Mouse (Mus musculus): ENCODE measurements around the gene Dlgap3. TPM values are rescaled to one million over a fixed set of nuclear protein-coding genes. Genes with fewer than 3 reads are reported as not detected.

Dlgap3 gene
- polyA plus RNA-seq, 1 experiment from 2014 or later = 2.0 TPM

GRCm38 (mm10) chr4:127199406-127199805, 30.4 kb downstream of the Dlgap3 start:
- Histone ChIP-seq H3K27ac (replicated peaks) (no peak overlapping the region), H3K4me3 (replicated peaks) (no peak overlapping the region), H3K27me3 (peaks cover 5% of the 10 kb centered on the region; the same call in 1 of the 2 replicates), H3K4me2 (replicated peaks) (no peak overlapping the region), H3K9me3 (replicated peaks) (no peaks in the 10 kb centered on the region), H3K4me1 (0 out of 2 replicates have a peak, but pooled peaks cover 9% of the 10 kb centered on the region), H3K36me3 (no peaks in the 10 kb centered on the region), H3K9ac (no peak overlapping the region)
- WGBS = 61% methylated on average over 12 of the region's 12 CpGs
- ATAC-seq (ENCODE audit: insufficient number of reproducible peaks, low FRiP score, low TSS enrichment, low read depth) = no peak

- ATAC-seq (ENCODE audit: insufficient number of reproducible peaks, low FRiP score, low TSS enrichment, low read depth) = no peak
- Histone ChIP-seq H3K9ac (no peak overlapping the region), H3K27me3 (peaks cover 5% of the 10 kb centered on the region; the same call in 1 of the 2 replicates), H3K4me2 (replicated peaks) (no peak overlapping the region), H3K4me1 (0 out of 2 replicates have a peak, but pooled peaks cover 9% of the 10 kb centered on the region), H3K36me3 (no peaks in the 10 kb centered on the region), H3K4me3 (replicated peaks) (no peak overlapping the region), H3K27ac (replicated peaks) (no peak overlapping the region), H3K9me3 (replicated peaks) (no peaks in the 10 kb centered on the region)
- 83% methylated on average over 12 of the region's 12 CpGs for WGBS
Observed at GRCm38 (mm10) chr4:127200164-127200722, 31.2 kb downstream of the Dlgap3 start.

DNA sequence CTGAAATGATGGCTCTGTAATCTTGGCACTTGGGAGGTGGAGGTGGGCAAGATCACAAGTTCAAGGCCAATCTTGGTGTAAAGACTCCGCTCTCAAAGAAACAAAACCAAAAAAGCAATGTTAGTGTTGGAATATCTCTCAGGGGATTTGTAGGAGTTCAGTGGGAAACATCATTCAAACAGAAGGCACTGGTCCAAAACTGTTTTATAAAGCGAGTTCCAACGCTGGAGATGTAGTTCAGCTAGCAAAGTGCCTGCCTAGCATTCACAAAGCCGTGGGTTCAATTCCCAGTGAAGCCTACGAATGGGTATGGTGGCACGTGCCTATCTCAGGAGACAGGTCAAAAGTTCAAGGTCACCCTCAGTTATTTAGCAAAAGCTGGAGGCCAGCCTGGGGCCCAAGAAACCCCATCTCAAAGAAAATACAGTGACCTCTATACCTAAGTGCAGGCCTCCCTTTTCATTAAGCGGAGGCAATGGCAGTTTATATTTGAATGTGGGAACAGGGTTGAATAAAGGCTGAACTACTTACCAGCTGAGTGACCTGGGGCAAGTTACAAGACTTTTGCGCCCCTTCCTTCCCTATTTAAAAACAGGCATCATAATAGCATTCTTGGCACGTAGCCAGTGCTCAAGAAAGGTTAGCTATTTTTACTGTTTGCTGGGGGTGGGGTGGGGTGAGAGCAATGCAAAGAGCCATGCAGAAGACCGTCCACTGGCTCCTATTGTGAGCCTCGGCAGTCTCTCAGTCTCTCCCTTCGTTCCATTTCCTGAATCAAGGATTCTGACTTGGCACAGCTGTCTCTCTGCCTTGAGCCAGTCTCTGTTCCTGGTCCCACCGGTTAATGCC, 32.0 kb downstream of the Dlgap3 start:
- Histone ChIP-seq H3K36me3 (no peaks in the 10 kb centered on the region), H3K27me3 (peaks cover 5% of the 10 kb centered on the region; the same call in 1 of the 2 replicates), H3K9ac (no peak overlapping the region), H3K27ac (replicated peaks) (no peak overlapping the region; the same call in 1 of the 2 replicates), H3K9me3 (replicated peaks) (no peaks in the 10 kb centered on the region), H3K4me1 (0 out of 2 replicates have a peak, but pooled peaks cover 9% of the 10 kb centered on the region), H3K4me2 (replicated peaks) (no peak overlapping the region), H3K4me3 (replicated peaks) (no peak overlapping the region)
- 62% methylated on average over 13 of the region's 13 CpGs for WGBS
- no peak for ATAC-seq (ENCODE audit: insufficient number of reproducible peaks, low FRiP score, low TSS enrichment, low read depth)

DNA sequence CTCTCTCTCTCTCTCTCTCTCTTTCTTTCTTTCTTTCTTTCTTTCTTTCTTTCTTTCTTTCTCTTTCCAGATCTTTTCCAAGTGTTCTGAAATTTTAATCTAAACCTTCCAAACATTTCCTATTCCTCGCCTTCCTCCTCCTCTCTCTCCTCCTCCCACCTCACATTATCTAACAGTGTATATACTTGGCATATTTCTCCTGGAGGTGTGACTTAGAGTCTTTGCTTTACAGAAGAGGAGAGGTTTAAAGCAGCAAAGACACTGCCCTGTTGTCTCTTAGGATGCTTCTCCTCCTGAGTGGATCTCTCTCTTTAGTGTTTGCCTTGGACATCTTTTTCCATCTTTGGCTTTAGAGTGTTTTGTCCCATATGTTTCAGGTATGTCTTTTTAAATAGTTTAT, 34.1 kb downstream of the Dlgap3 start:
- ATAC-seq (ENCODE audit: insufficient number of reproducible peaks, low FRiP score, low TSS enrichment, low read depth) = no peak
- no peaks in the 10 kb centered on the region for H3K9me3 ChIP-seq (replicated peaks)
- 55% methylated on average over 1 of the region's 1 CpGs for WGBS
- no peak overlapping the region for H3K27ac ChIP-seq (replicated peaks)
- no peaks in the 10 kb centered on the region for H3K27me3 ChIP-seq
- no peak overlapping the region for H3K4me2 ChIP-seq (replicated peaks)
- H3K36me3 ChIP-seq = no peaks in the 10 kb centered on the region
- no peak overlapping the region for H3K9ac ChIP-seq
- no peak overlapping the region for H3K4me3 ChIP-seq (replicated peaks)
- H3K4me1 ChIP-seq = 0 out of 2 replicates have a peak, but pooled peaks cover 9% of the 10 kb centered on the region

GRCm38 (mm10) chr4:127211318-127211717, 42.3 kb downstream of the Dlgap3 start:
- 63% methylated on average over 9 of the region's 9 CpGs for WGBS
- ATAC-seq (ENCODE audit: insufficient number of reproducible peaks, low FRiP score, low TSS enrichment, low read depth) = no peak
- Histone ChIP-seq H3K4me2 (replicated peaks) (no peak overlapping the region), H3K27ac (replicated peaks) (no peak overlapping the region), H3K27me3 (peaks cover 36% of the 10 kb centered on the region), H3K9ac (no peak overlapping the region), H3K4me3 (replicated peaks) (no peak overlapping the region), H3K4me1 (no peaks in the 10 kb centered on the region), H3K36me3 (no peaks in the 10 kb centered on the region), H3K9me3 (replicated peaks) (no peaks in the 10 kb centered on the region)

GRCm38 (mm10) chr4:127214510-127214909, 45.5 kb downstream of the Dlgap3 start:
- 11% methylated on average over 28 of the region's 28 CpGs for WGBS
- H3K4me2 ChIP-seq (replicated peaks) = no peak overlapping the region
- no peaks in the 10 kb centered on the region for H3K9me3 ChIP-seq (replicated peaks)
- H3K4me3 ChIP-seq (replicated peaks) = no peak overlapping the region
- H3K9ac ChIP-seq = no peak overlapping the region
- H3K27ac ChIP-seq (replicated peaks) = no peak overlapping the region
- no peaks in the 10 kb centered on the region for H3K36me3 ChIP-seq
- H3K27me3 ChIP-seq = peaks cover 44% of the 10 kb centered on the region
- no peaks in the 10 kb centered on the region for H3K4me1 ChIP-seq
- no peak for ATAC-seq (ENCODE audit: insufficient number of reproducible peaks, low FRiP score, low TSS enrichment, low read depth)

- Histone ChIP-seq H3K27me3 (peaks cover 44% of the 10 kb centered on the region), H3K27ac (replicated peaks) (no peak overlapping the region), H3K9ac (no peak overlapping the region), H3K4me3 (replicated peaks) (no peak overlapping the region), H3K9me3 (replicated peaks) (no peaks in the 10 kb centered on the region), H3K36me3 (no peaks in the 10 kb centered on the region), H3K4me2 (replicated peaks) (no peak overlapping the region), H3K4me1 (no peaks in the 10 kb centered on the region)
- 52% methylated on average over 11 of the region's 11 CpGs for WGBS
- no peak; the same call in 1 of the 2 replicates for ATAC-seq (ENCODE audit: insufficient number of reproducible peaks, low FRiP score, low TSS enrichment, low read depth)
Observed at GRCm38 (mm10) chr4:127215103-127215502, 46.1 kb downstream of the Dlgap3 start.

DNA sequence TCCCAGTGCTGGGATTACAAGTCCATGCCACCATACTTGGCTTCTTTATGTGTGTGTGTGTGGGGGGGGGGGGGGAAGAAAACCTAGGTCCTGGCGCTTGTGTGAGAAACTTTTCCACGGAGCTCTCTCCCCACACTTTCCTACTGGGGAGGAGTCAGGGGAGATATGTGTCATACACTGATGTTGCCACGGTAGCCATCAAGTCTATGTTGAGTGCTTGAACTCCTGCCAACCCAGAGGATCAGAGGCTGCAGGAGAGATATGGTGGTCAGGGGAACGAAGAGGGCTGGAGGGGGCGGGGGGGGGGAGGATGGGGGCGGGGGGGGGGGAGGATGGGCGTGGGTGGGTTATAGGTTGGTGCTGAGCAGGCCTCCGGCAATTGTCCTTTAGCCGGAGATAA, 46.8 kb downstream of the Dlgap3 start:
- H3K4me2 ChIP-seq (replicated peaks) = no peak overlapping the region
- H3K27me3 ChIP-seq = peaks cover 44% of the 10 kb centered on the region
- no peak for ATAC-seq (ENCODE audit: insufficient number of reproducible peaks, low FRiP score, low TSS enrichment, low read depth)
- H3K27ac ChIP-seq (replicated peaks) = no peak overlapping the region
- no peaks in the 10 kb centered on the region for H3K36me3 ChIP-seq
- no peak overlapping the region for H3K4me3 ChIP-seq (replicated peaks)
- H3K4me1 ChIP-seq = no peaks in the 10 kb centered on the region
- H3K9ac ChIP-seq = no peak overlapping the region
- WGBS = 67% methylated on average over 5 of the region's 9 CpGs
- H3K9me3 ChIP-seq (replicated peaks) = no peaks in the 10 kb centered on the region

- WGBS = 82% methylated on average over 4 of the region's 4 CpGs
- Histone ChIP-seq H3K27me3 (peaks cover 44% of the 10 kb centered on the region), H3K27ac (replicated peaks) (no peak overlapping the region), H3K4me3 (replicated peaks) (no peak overlapping the region), H3K4me1 (no peaks in the 10 kb centered on the region), H3K36me3 (no peaks in the 10 kb centered on the region), H3K9me3 (replicated peaks) (no peaks in the 10 kb centered on the region), H3K4me2 (replicated peaks) (no peak overlapping the region), H3K9ac (no peak overlapping the region)
- no peak for ATAC-seq (ENCODE audit: insufficient number of reproducible peaks, low FRiP score, low TSS enrichment, low read depth)
Observed at GRCm38 (mm10) chr4:127216251-127216651, 47.2 kb downstream of the Dlgap3 start.

DNA sequence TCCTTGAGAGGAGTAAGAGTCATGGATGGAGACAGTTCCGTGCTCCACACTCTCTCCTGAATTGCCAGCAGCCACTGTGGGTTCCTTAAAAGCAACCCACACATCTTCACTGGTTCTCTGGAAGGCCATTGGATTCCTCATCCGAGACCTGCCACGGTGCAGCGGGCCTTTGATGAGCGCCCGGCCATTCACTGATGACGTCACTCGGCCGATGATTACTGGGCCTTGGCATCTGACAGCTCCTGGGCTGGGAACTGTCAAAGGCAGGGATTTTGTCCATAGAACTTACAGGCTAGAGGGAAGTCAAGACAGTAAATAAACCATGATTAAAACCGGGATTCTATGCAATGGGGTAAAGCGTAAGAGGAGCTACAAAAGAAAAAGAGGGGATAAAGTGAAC, 48.0 kb downstream of the Dlgap3 start:
- WGBS = 67% methylated on average over 11 of the region's 11 CpGs
- H3K4me2 ChIP-seq (replicated peaks) = no peak overlapping the region
- H3K36me3 ChIP-seq = no peaks in the 10 kb centered on the region
- H3K9me3 ChIP-seq (replicated peaks) = no peaks in the 10 kb centered on the region
- H3K9ac ChIP-seq = no peak overlapping the region
- no peak overlapping the region for H3K4me3 ChIP-seq (replicated peaks)
- no peak for ATAC-seq (ENCODE audit: insufficient number of reproducible peaks, low FRiP score, low TSS enrichment, low read depth)
- no peaks in the 10 kb centered on the region for H3K4me1 ChIP-seq
- peaks cover 43% of the 10 kb centered on the region for H3K27me3 ChIP-seq
- H3K27ac ChIP-seq (replicated peaks) = no peak overlapping the region

DNA sequence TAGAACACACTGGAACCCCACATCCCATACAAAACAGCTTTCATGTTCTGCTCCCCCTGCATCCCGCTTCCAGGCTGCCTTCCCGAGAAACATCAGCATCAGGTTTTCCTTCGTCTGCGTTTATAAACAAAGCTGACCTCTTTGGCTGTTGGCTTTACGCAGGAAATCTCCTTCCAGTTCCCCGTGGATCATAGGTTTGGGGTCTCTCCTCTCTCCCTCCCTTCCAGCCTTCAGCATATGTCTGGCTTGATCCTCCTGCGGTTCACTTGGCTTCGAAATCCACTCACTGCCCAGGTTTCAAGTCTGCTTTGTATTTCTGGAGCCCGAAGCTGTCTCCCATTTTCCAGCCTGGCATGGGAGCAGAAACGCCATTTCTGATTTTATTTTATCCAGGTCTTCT, 54.3 kb downstream of the Dlgap3 start:
- H3K36me3 ChIP-seq = no peaks in the 10 kb centered on the region
- 30% methylated on average over 10 of the region's 10 CpGs for WGBS
- H3K27ac ChIP-seq (replicated peaks) = no peak overlapping the region
- no peak overlapping the region for H3K4me2 ChIP-seq (replicated peaks)
- no peak for ATAC-seq (ENCODE audit: insufficient number of reproducible peaks, low FRiP score, low TSS enrichment, low read depth)
- H3K4me1 ChIP-seq = no peaks in the 10 kb centered on the region
- H3K9me3 ChIP-seq (replicated peaks) = no peaks in the 10 kb centered on the region
- peaks cover 50% of the 10 kb centered on the region for H3K27me3 ChIP-seq
- no peak overlapping the region for H3K4me3 ChIP-seq (replicated peaks)
- no peak overlapping the region for H3K9ac ChIP-seq

Measured in embryonic facial prominence, embryonic 15.5 days (tissue).